Mouse (Mus musculus) embryonic facial prominence, embryonic 15.5 days (tissue): ENCODE results near the gene Tas2r143. TPM values are rescaled to one million over a fixed set of nuclear protein-coding genes. Genes with fewer than 3 reads are reported as not detected.

Experiments used
- ATAC-seq: fragments of 200-750 bp; cut with Nextera tagmentation; 2 replicates; pipeline ENCODE4 v1.8.0; 2017; ENCODE audit warnings: low read depth, moderate TSS enrichment; ENCODE audit not compliant: insufficient number of reproducible peaks, low FRiP score, low TSS enrichment
- H3K27ac ChIP-seq: fragments of 300-500 bp; sonication (generic); replicated peaks from 2 replicates; pipeline ENCODE4 v1.5.1; 2015; ENCODE audit warnings: mild to moderate bottlenecking, inconsistent platforms
- H3K27me3 ChIP-seq: fragments of 300-500 bp; sonication (generic); 2 replicates; pipeline ENCODE4 v1.6.1; 2015; ENCODE audit warnings: inconsistent platforms
- H3K36me3 ChIP-seq: fragments of 300-500 bp; sonication (generic); 2 replicates; pipeline ENCODE4 v1.6.1; 2015; ENCODE audit warnings: mild to moderate bottlenecking, inconsistent platforms
- H3K4me1 ChIP-seq: fragments of 300-500 bp; sonication (generic); 2 replicates; pipeline ENCODE4 v1.6.1; 2015; ENCODE audit warnings: inconsistent platforms
- H3K4me2 ChIP-seq: fragments of 300-500 bp; sonication (generic); replicated peaks from 2 replicates; pipeline ENCODE4 v1.6.1; 2015; ENCODE audit warnings: mild to moderate bottlenecking, inconsistent platforms
- H3K4me3 ChIP-seq: fragments of 300-500 bp; sonication (generic); replicated peaks from 2 replicates; pipeline ENCODE4 v1.5.1; 2015; ENCODE audit warnings: mild to moderate bottlenecking, inconsistent platforms
- H3K9ac ChIP-seq: fragments of 300-500 bp; sonication (generic); 2 replicates; pipeline ENCODE4 v1.6.1; 2015; ENCODE audit warnings: inconsistent platforms
- H3K9me3 ChIP-seq: fragments of 300-500 bp; sonication (generic); replicated peaks from 2 replicates; pipeline ENCODE4 v1.6.1; 2016; ENCODE audit warnings: inconsistent platforms
- WGBS: fragments of 180-500 bp; shearing (Covaris S2); methylation state at CpG from one replicate; pipeline ENCODE4 v1.1.7; 2015; 5-methylcytosine and 5-hydroxymethylcytosine counted together
- polyA plus RNA-seq: library from polyadenylated mRNA; unstranded; fragments of >200 nt; fragmentation: Nextera tagmentation; extraction: Ambion mirVana; gene quantifications from 2 replicates; pipeline ENCODE4 v1.2.1, GENCODE M21; 2015

Tas2r143 gene
- polyA plus RNA-seq, 1 experiment from 2014 or later: not detected

DNA sequence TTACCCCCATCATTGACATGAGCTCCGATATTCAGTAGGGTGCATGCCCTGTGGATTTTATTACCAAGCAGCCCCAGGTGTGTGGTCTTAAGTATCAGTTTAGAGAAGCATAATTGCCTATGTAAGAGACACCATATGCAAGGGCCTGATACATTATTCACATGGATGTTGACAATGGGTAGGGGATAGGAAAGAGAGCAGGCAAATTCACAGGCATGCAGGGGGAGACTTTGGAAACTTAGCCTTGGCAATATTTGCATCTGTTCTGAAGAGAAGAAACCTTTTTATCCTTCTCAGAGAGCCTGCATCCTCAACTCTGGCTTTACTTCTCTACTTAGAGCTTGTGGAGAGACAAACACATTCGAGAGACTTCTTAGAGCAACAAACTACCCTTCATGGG lies 5.1 kb downstream of the Tas2r143 start, which contains the start of gene Tas2r135:
Gene Tas2r135 (plus strand): TSS at position 301 of the 400 bp plus-strand sequence.
- Histone ChIP-seq H3K36me3 (no peaks in the 10 kb centered on the region), H3K9me3 (no peaks in the 10 kb centered on the region), H3K4me3 (no peak within 1 kb of the TSS), H3K9ac (no peak within 1 kb of the TSS), H3K4me2 (no peak within 1 kb of the TSS), H3K27ac (no peak within 1 kb of the TSS), H3K4me1 (no peaks in the 10 kb centered on the region), H3K27me3 (no peaks in the 10 kb centered on the region)
- WGBS: 74% methylated on average over 2 of the region's 2 CpGs
- ATAC-seq: no peak

- Histone ChIP-seq H3K4me1 (no peaks in the 10 kb centered on the region), H3K4me3 (no peak overlapping the region), H3K9me3 (no peaks in the 10 kb centered on the region), H3K27me3 (no peaks in the 10 kb centered on the region), H3K27ac (no peak overlapping the region), H3K36me3 (no peaks in the 10 kb centered on the region), H3K4me2 (no peak overlapping the region), H3K9ac (no peak overlapping the region)
- WGBS: 83% methylated on average over 2 of the region's 2 CpGs
- ATAC-seq: no peak
Measured at GRCm38 (mm10) chr6:42419443-42419842, 19.4 kb downstream of the Tas2r143 start.

GRCm38 (mm10) chr6:42421439-42421838 lies 21.4 kb downstream of the Tas2r143 start:
- no peak overlapping the region for H3K4me3 ChIP-seq
- WGBS: 70% methylated on average over 2 of the region's 2 CpGs
- H3K4me2 ChIP-seq: no peak overlapping the region
- H3K9me3 ChIP-seq: no peaks in the 10 kb centered on the region
- H3K27me3 ChIP-seq: no peaks in the 10 kb centered on the region
- H3K27ac ChIP-seq: no peak overlapping the region
- H3K36me3 ChIP-seq: no peaks in the 10 kb centered on the region
- no peaks in the 10 kb centered on the region for H3K4me1 ChIP-seq
- no peak overlapping the region for H3K9ac ChIP-seq
- no peak for ATAC-seq

- H3K36me3 ChIP-seq: no peaks in the 10 kb centered on the region
- H3K4me3 ChIP-seq: no peak overlapping the region
- H3K4me1 ChIP-seq: no peaks in the 10 kb centered on the region
- no peak overlapping the region for H3K4me2 ChIP-seq
- no peaks in the 10 kb centered on the region for H3K27me3 ChIP-seq
- no peaks in the 10 kb centered on the region for H3K9me3 ChIP-seq
- no peak overlapping the region for H3K9ac ChIP-seq
- no peak overlapping the region for H3K27ac ChIP-seq
- ATAC-seq: no peak
- 92% methylated on average over 3 of the region's 3 CpGs for WGBS
Measured at GRCm38 (mm10) chr6:42424472-42424871, 24.4 kb downstream of the Tas2r143 start.

GRCm38 (mm10) chr6:42426337-42426736 lies 26.3 kb downstream of the Tas2r143 start:
- Histone ChIP-seq H3K4me3 (no peak overlapping the region), H3K4me2 (no peak overlapping the region), H3K9me3 (no peaks in the 10 kb centered on the region), H3K9ac (no peak overlapping the region), H3K27me3 (no peaks in the 10 kb centered on the region), H3K4me1 (no peaks in the 10 kb centered on the region), H3K27ac (no peak overlapping the region), H3K36me3 (no peaks in the 10 kb centered on the region)
- no peak for ATAC-seq
- WGBS: 62% methylated on average over 4 of the region's 4 CpGs

- ATAC-seq: no peak
- no peaks in the 10 kb centered on the region for H3K36me3 ChIP-seq
- no peak overlapping the region for H3K27ac ChIP-seq
- H3K4me2 ChIP-seq: no peak overlapping the region
- no peak overlapping the region for H3K9ac ChIP-seq
- H3K9me3 ChIP-seq: no peaks in the 10 kb centered on the region
- no peak overlapping the region for H3K4me3 ChIP-seq
- no peaks in the 10 kb centered on the region for H3K4me1 ChIP-seq
- no peaks in the 10 kb centered on the region for H3K27me3 ChIP-seq
- 64% methylated on average over 2 of the region's 2 CpGs for WGBS
Measured at GRCm38 (mm10) chr6:42433554-42433953, 33.5 kb downstream of the Tas2r143 start.

DNA sequence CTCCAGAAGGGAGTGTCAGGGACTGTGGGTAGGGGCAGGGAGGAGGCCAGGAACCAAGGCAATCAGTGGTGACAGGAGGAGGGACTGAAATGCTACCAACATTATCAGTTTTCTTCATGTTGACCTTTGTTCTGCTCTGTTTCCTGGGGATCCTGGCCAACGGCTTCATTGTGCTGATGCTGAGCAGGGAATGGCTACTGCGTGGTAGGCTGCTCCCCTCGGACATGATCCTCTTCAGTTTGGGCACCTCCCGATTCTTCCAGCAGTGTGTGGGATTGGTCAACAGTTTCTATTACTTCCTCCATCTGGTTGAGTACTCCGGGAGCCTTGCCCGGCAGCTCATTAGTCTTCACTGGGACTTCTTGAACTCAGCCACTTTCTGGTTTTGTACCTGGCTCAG lies 34.4 kb downstream of the Tas2r143 start, which contains the start of gene Tas2r126:
Gene Tas2r126 (plus strand): TSS at position 90 of the 400 bp plus-strand sequence.
- Histone ChIP-seq H3K4me1 (no peaks in the 10 kb centered on the region), H3K4me2 (no peak within 1 kb of the TSS), H3K9me3 (no peaks in the 10 kb centered on the region), H3K9ac (no peak within 1 kb of the TSS), H3K27me3 (no peaks in the 10 kb centered on the region), H3K4me3 (no peak within 1 kb of the TSS), H3K27ac (no peak within 1 kb of the TSS), H3K36me3 (no peaks in the 10 kb centered on the region)
- ATAC-seq: no peak
- 87% methylated on average over 6 of the region's 6 CpGs for WGBS

DNA sequence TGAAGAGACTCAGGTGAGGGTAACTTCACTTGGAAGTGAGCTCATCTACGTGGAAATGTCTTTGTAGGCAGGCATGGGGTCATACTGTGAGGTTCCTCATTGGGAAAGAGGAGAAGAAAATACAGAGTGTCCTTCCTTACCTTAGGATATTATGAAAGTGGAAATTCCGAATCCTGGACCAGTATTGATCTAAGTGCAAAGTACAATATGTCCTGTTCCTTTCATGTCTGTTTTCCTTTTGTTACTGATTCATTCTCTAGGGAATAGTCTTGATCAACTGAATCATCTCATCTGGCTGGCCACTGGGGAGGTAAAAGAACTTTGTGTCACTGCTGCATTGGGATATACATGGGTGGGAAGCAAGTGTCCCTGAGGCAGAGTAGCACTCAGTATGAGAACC lies 35.5 kb downstream of the Tas2r143 start:
- Histone ChIP-seq H3K27ac (no peak overlapping the region), H3K9me3 (no peaks in the 10 kb centered on the region), H3K27me3 (no peaks in the 10 kb centered on the region), H3K4me1 (no peaks in the 10 kb centered on the region), H3K4me3 (no peak overlapping the region), H3K9ac (no peak overlapping the region), H3K4me2 (no peak overlapping the region), H3K36me3 (no peaks in the 10 kb centered on the region)
- no peak for ATAC-seq
- WGBS: 73% methylated on average over 2 of the region's 2 CpGs

GRCm38 (mm10) chr6:42441395-42441794 lies 41.4 kb downstream of the Tas2r143 start:
- 61% methylated on average over 2 of the region's 2 CpGs for WGBS
- H3K9me3 ChIP-seq: no peaks in the 10 kb centered on the region
- no peaks in the 10 kb centered on the region for H3K27me3 ChIP-seq
- H3K4me3 ChIP-seq: no peak overlapping the region
- no peak overlapping the region for H3K27ac ChIP-seq
- H3K9ac ChIP-seq: no peak overlapping the region
- H3K4me1 ChIP-seq: no peaks in the 10 kb centered on the region
- no peaks in the 10 kb centered on the region for H3K36me3 ChIP-seq
- ATAC-seq: no peak
- H3K4me2 ChIP-seq: no peak overlapping the region

- H3K4me2 ChIP-seq: no peak overlapping the region
- no peaks in the 10 kb centered on the region for H3K9me3 ChIP-seq
- no peak overlapping the region for H3K27ac ChIP-seq
- H3K4me1 ChIP-seq: no peaks in the 10 kb centered on the region
- WGBS: 73% methylated on average over 2 of the region's 2 CpGs
- H3K9ac ChIP-seq: no peak overlapping the region
- no peaks in the 10 kb centered on the region for H3K27me3 ChIP-seq
- no peak for ATAC-seq
- no peaks in the 10 kb centered on the region for H3K36me3 ChIP-seq
- H3K4me3 ChIP-seq: no peak overlapping the region
Measured at GRCm38 (mm10) chr6:42444491-42444890, 44.5 kb downstream of the Tas2r143 start.

DNA sequence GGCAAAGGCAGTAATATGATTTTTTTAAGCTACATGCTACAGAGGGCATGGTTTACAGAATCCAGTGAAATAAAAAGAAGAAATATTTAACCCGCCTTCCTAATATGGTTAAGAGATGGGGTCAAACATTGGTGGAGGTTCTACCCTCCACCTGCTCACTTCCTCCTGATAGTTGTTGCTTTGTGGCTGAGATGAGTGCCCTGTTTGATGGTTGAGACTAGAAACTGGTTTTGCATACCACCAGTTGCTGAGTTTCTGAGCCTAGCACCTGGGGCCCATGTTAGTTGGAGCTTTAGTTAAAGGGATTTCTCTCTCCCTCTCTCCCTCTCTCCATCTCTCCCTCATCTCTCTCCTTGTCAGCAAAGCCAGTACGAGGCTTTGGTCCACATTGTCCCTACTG lies 47.3 kb downstream of the Tas2r143 start:
- WGBS: 79% methylated on average over 2 of the region's 2 CpGs
- no peak overlapping the region for H3K9ac ChIP-seq

More for the DNA sequence above, 47.3 kb downstream of the Tas2r143 start:
- Histone ChIP-seq H3K36me3 (no peaks in the 10 kb centered on the region), H3K27me3 (no peaks in the 10 kb centered on the region), H3K27ac (no peak overlapping the region), H3K4me1 (no peaks in the 10 kb centered on the region), H3K4me2 (no peak overlapping the region), H3K9me3 (no peaks in the 10 kb centered on the region), H3K4me3 (no peak overlapping the region)
- ATAC-seq: no peak
